ENCODE assay signal across 14 mouse cellular contexts in genomic region chr12:8467029-8467924, GRCm38 (mm10). TPM values are rescaled to one million over a fixed set of nuclear protein-coding genes. Genes with fewer than 3 reads are reported as not detected.
DNase-seq lines count a peak whose midpoint lies in the region; ATAC-seq lines count a peak whose summit lies in the region.
"Had no signal": no experiment of that assay in that cellular context is flagged by ENCODE, and none has a peak within 500 bp of the region (broad histone marks: within the 10 kb centered on the region; RNA-seq: fewer than 3 reads in every experiment).

No protein-coding gene starts in this region.

- no peak overlapping the region for H3K9ac ChIP-seq in hindbrain, embryonic 15.5 days
- no peak overlapping the region for H3K9ac ChIP-seq in midbrain, embryonic 16.5 days (ENCODE audit: low read depth, low read length)
- no peak overlapping the region for H3K9ac ChIP-seq in midbrain, embryonic 15.5 days
- H3K9ac ChIP-seq: embryonic facial prominence, embryonic 12.5 days; forebrain, embryonic 15.5 days had no signal

- H3K9me3 ChIP-seq in hindbrain, embryonic 15.5 days = no peaks in the 10 kb centered on the region
- no peaks in the 10 kb centered on the region for H3K9me3 ChIP-seq in hindbrain, embryonic 10.5 days
- no peaks in the 10 kb centered on the region for H3K9me3 ChIP-seq in midbrain, embryonic 16.5 days (replicated peaks; ENCODE audit: control insufficient read depth, low read length, poor library complexity, severe bottlenecking)
- H3K9me3 ChIP-seq in midbrain, embryonic 15.5 days = no peaks in the 10 kb centered on the region
- H3K9me3 ChIP-seq: embryonic facial prominence, embryonic 12.5 days; forebrain, embryonic 15.5 days had no signal

- no peak overlapping the region for H3K27ac ChIP-seq in hindbrain, embryonic 15.5 days (replicated peaks)
- H3K27ac ChIP-seq in hindbrain, embryonic 10.5 days = no peak overlapping the region
- H3K27ac ChIP-seq in midbrain, embryonic 16.5 days (ENCODE audit: low read length) = no peak overlapping the region
- no peak overlapping the region for H3K27ac ChIP-seq in midbrain, embryonic 15.5 days
- H3K27ac ChIP-seq: embryonic facial prominence, embryonic 12.5 days; forebrain, embryonic 15.5 days had no signal

- H3K4me3 ChIP-seq in hindbrain, embryonic 15.5 days = no peak overlapping the region
- no peak overlapping the region for H3K4me3 ChIP-seq in hindbrain, embryonic 10.5 days
- no peak overlapping the region for H3K4me3 ChIP-seq in midbrain, embryonic 16.5 days (ENCODE audit: low read depth, low read length)
- H3K4me3 ChIP-seq in midbrain, embryonic 15.5 days = no peak overlapping the region
- H3K4me3 ChIP-seq: embryonic facial prominence, embryonic 12.5 days; forebrain, embryonic 15.5 days had no signal

- peaks cover 9% of the 10 kb centered on the region for H3K4me1 ChIP-seq in hindbrain, embryonic 15.5 days (replicated peaks)
- H3K4me1 ChIP-seq in hindbrain, embryonic 10.5 days (replicated peaks) = peaks cover 16% of the 10 kb centered on the region; the same call in 1 of the 2 replicates
- no peaks in the 10 kb centered on the region; the same call in 1 of the 2 replicates for H3K4me1 ChIP-seq in midbrain, embryonic 16.5 days (ENCODE audit: control insufficient read depth, insufficient read depth, low read length)
- peaks cover 4% of the 10 kb centered on the region; the same call in 1 of the 2 replicates for H3K4me1 ChIP-seq in midbrain, embryonic 15.5 days
- H3K4me1 ChIP-seq: embryonic facial prominence, embryonic 12.5 days; forebrain, embryonic 15.5 days had no signal

- no peaks in the 10 kb centered on the region for H3K27me3 ChIP-seq in hindbrain, embryonic 15.5 days
- 0 out of 2 replicates have a peak, but pooled peaks cover 6% of the 10 kb centered on the region for H3K27me3 ChIP-seq in hindbrain, embryonic 10.5 days (ENCODE audit: insufficient read depth, poor library complexity, severe bottlenecking)
- H3K27me3 ChIP-seq in midbrain, embryonic 16.5 days (ENCODE audit: control insufficient read depth, insufficient read depth, low read depth, low read length) = no peaks in the 10 kb centered on the region
- H3K27me3 ChIP-seq in midbrain, embryonic 15.5 days (replicated peaks) = no peaks in the 10 kb centered on the region
- H3K27me3 ChIP-seq: embryonic facial prominence, embryonic 12.5 days; forebrain, embryonic 15.5 days had no signal

- H3K4me2 ChIP-seq in hindbrain, embryonic 15.5 days = no peak overlapping the region
- H3K4me2 ChIP-seq in midbrain, embryonic 16.5 days (ENCODE audit: low read length) = no peak overlapping the region
- no peak overlapping the region for H3K4me2 ChIP-seq in midbrain, embryonic 15.5 days
- H3K4me2 ChIP-seq: embryonic facial prominence, embryonic 12.5 days; forebrain, embryonic 15.5 days; liver, embryonic 11.5 days had no signal

- DNase-seq in hindbrain, embryonic 10.5 days (ENCODE audit: low spot score) = no peak
- DNase-seq in layer of hippocampus, postnatal 36 days = peak; percentile 50 to 56
- DNase-seq in right cerebral cortex, postnatal 10 days (ENCODE audit: low spot score in 2 of 2) = peak; percentile 77 to 81
- DNase-seq in thymus, postnatal 4 days = no peak
- DNase-seq in adrenal gland, postnatal 10 days = no peak
- DNase-seq: adrenal gland, adult 8-10 months; cerebellum, adult 11-12 months; lung, postnatal 36 days had no signal

- 0 out of 2 replicates have a peak, but pooled peaks have one; percentile 27 for ATAC-seq in hindbrain, embryonic 15.5 days (ENCODE audit: low FRiP score, low read depth)
- peak; percentile 45; the same call in 1 of the 2 replicates for ATAC-seq in midbrain, embryonic 16.5 days
- no peak for ATAC-seq in midbrain, embryonic 15.5 days (replicated peaks)
- ATAC-seq: forebrain, embryonic 15.5 days had no signal

- no peaks in the 10 kb centered on the region for H3K36me3 ChIP-seq in hindbrain, embryonic 15.5 days
- no peaks in the 10 kb centered on the region for H3K36me3 ChIP-seq in hindbrain, embryonic 10.5 days
- H3K36me3 ChIP-seq in midbrain, embryonic 16.5 days (ENCODE audit: control insufficient read depth, insufficient read depth, low read length) = no peaks in the 10 kb centered on the region
- H3K36me3 ChIP-seq in midbrain, embryonic 15.5 days (replicated peaks) = no peaks in the 10 kb centered on the region
- H3K36me3 ChIP-seq: embryonic facial prominence, embryonic 12.5 days; forebrain, embryonic 15.5 days had no signal

- 55% methylated on average over 12 of the region's 12 CpGs for WGBS in hindbrain, embryonic 15.5 days
- 65% methylated on average over 12 of the region's 12 CpGs for WGBS in hindbrain, embryonic 10.5 days
- 58% methylated on average over 12 of the region's 12 CpGs for WGBS in midbrain, embryonic 16.5 days
- WGBS in midbrain, embryonic 15.5 days = 63% methylated on average over 12 of the region's 12 CpGs

RNA-seq across cellular contexts. Expression of gene Rhob, which starts 32.5 kb away (rescaled TPM):
- 94.4 and 103 TPM in 2 replicates for polyA plus RNA-seq in hindbrain, embryonic 15.5 days (2015; fragmentation: Nextera tagmentation; extraction: Ambion mirVana)
- 31.5 and 54.8 TPM in 2 replicates for polyA plus RNA-seq in hindbrain, embryonic 10.5 days (2016; fragmentation: Nextera tagmentation; extraction: Ambion mirVana)
- polyA plus RNA-seq in midbrain, embryonic 16.5 days (2015; fragmentation: Nextera tagmentation; extraction: Ambion mirVana) = 75.7 and 80.0 TPM in 2 replicates
- 83.3 and 95.1 TPM in 2 replicates for polyA plus RNA-seq in midbrain, embryonic 15.5 days (2015; fragmentation: Nextera tagmentation; extraction: Ambion mirVana)
- 100 to 1,000 TPM; 354 to 385 TPM for total RNA-seq in layer of hippocampus, postnatal 36 days (2021)
- 100 to 1,000 TPM; 177 to 223 TPM for total RNA-seq in adrenal gland, postnatal 10 days (2021)

Comparison
In these comparisons a context has a peak if more than half of its experiments do, and no peak if none do; other contexts are left out.
1. DNase-seq: peak in layer of hippocampus, postnatal 36 days (2 of 2) and right cerebral cortex, postnatal 10 days (2 of 2); none in hindbrain, embryonic 10.5 days (single experiment), thymus, postnatal 4 days (single experiment) and adrenal gland, postnatal 10 days (single experiment).